Mouse (Mus musculus) thymus, postnatal 0 days (tissue): ENCODE results near the gene Larp1b. TPM values are rescaled to one million over a fixed set of nuclear protein-coding genes. Genes with fewer than 3 reads are reported as not detected.

Source experiments
- DNase-seq: peaks from one replicate; pipeline ENCODE4 v3.0.0-alpha.2; 2015; ENCODE audit warnings: low spot score
- polyA plus RNA-seq: library from polyadenylated mRNA; unstranded; fragments of >200 nt; fragmentation: Nextera tagmentation; extraction: Ambion mirVana; gene quantifications from 2 replicates; pipeline ENCODE4 v1.2.1, GENCODE M21; 2015

The Larp1b gene
- polyA plus RNA-seq, 1 experiment from 2014 or later = 8.5 TPM

DNA sequence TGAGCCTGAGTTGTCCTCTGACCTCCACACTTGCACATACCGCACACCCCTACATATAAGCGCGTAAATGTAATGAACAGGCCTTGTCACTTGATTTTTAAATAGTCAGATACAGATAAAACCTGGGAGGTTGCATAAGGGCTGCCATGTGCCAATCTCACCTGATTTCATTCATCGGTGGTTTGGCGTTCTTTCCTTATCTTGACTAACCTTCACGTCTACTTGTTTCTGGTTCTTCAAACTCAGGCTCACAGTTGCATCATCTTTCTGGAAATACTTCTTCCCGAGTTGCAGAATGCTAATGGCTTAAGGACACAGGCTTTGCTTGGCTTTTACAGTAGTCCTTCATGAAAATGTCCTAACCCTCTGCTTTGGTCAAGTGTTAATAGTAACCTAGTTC lies 71.1 kb downstream of the Larp1b start:
- DNase-seq = no peak

GRCm38 (mm10) chr3:41021980-41022379 lies 72.4 kb downstream of the Larp1b start:
- DNase-seq = no peak

GRCm38 (mm10) chr3:41030705-41031104 lies 81.1 kb downstream of the Larp1b start:
- DNase-seq = no peak

- DNase-seq = no peak
Observed at GRCm38 (mm10) chr3:41031286-41032210, 81.9 kb downstream of the Larp1b start.

DNA sequence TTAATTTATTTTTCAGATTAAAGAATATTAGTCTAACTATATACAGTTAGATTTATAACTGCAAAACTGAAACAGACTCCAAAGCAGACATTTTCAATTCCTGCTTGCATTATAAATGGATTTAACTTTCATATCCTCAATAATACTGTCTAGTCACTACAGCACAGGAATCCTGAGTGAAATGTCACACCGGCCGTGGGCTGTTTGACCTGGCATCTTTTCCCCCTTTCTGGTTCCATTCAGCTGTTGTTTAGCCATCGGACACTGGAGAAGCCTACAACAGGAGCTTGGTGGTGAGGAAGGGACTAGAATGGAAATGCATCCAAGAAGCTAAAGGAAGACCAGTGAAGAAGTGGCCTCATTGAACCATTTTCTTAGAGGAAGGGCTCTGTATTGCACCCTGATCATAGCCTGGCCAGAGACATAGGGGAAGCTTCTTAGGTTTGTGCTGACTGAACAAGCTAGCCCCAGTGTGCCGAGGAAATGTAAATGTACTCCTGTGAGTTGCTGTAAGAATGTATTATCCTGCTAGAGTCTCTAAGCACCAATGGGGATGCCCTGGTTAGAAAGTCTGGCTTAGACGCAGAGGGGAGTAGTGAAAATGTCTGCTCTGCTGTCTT lies 88.8 kb downstream of the Larp1b start:
- no peak for DNase-seq

GRCm38 (mm10) chr3:41041241-41041640 lies 91.6 kb downstream of the Larp1b start:
- DNase-seq = no peak

GRCm38 (mm10) chr3:41042195-41042938 lies 92.7 kb downstream of the Larp1b start:
- DNase-seq = peak; percentile 30

DNA sequence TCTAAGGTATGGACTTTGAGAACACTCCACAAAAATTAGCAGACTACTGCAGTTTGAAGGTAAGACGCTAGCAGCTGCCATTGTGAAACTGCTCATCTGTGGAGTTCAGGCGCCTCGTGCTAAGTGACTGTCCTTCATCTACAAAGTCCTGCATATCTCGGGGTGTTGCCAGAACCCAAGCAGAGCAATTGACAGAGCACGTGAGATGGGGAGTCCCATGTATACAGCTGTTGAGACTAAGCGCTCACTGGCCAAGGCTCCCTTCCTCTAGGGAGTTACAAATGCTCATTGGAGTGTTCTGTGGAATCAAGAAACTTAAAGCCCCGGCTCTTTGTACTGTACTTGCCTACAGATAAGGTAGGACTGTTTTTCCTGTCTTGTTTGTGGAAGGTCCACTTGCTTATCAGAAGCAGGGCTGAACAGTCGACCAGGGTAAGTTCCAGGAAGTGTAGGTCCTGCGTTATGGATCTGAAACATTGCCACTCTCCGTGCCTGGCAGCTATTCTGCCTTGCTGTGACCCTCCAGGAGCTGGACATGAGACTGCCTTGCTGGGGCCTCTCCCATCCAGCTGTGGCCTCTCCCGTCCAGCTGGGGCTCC lies 94.2 kb downstream of the Larp1b start:
- DNase-seq = no peak

DNA sequence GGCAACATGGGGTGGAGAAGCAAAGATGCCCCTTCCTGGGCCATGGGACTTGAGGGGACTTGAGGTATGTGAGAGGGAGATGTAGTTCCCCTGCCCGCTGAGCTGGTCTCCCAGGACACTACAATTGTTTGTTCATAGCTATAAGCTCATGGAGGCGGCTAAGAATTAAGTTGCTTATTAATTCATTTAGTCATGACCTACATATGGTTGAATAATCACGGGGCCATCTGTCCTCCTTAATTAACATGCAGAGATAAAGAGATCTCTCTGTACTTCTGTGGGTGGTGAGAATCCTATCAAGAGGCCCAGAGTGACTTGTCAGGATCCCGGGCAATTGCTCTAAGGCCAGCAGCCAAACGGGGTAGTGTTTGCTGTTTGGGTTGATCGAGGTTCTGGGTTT lies 98.2 kb downstream of the Larp1b start:
- no peak for DNase-seq

GRCm38 (mm10) chr3:41053334-41053733 lies 103.7 kb downstream of the Larp1b start:
- no peak for DNase-seq

GRCm38 (mm10) chr3:41058395-41058794 lies 108.8 kb downstream of the Larp1b start:
- no peak for DNase-seq

GRCm38 (mm10) chr3:41059249-41059648 lies 109.6 kb downstream of the Larp1b start:
- no peak for DNase-seq

DNA sequence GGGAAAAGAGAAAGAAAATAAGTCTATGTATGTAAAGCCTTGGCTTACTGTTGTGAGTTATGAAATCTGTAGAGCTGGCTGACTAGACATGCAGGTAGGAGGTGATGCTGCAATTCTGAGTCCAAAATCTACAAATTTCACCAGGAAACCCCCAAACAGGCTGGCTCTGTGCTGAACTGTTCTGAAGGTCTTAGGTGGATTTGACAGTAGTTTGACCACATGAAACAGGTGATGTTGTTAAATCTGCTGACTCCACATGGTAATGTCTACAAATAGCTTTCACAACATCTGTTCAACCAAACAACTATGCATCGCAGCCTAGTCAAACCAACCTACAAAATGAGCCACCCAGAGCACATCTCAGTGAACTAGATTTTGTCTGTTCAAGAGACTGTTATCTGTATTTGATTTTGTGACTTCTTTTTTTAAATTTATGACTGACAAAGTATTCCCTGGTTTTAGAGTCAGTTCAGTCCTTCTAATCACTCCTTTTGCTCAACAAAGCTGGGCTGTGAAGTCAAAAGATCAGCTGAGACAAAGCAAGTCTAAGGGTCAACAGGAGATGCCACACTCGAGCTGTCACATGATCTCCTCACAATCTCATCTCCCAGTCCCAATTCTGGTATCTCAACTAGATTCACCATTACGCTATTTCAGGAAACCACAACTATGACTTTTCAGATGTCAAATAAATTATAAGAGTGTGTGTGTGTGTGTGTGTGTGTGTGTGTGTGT lies 112.4 kb downstream of the Larp1b start:
- DNase-seq = no peak

GRCm38 (mm10) chr3:41062758-41063157 lies 113.1 kb downstream of the Larp1b start:
- DNase-seq = no peak

GRCm38 (mm10) chr3:41065320-41065719 lies 115.7 kb downstream of the Larp1b start:
- no peak for DNase-seq

- no peak for DNase-seq
Observed at GRCm38 (mm10) chr3:41070519-41070918, 120.9 kb downstream of the Larp1b start.

DNA sequence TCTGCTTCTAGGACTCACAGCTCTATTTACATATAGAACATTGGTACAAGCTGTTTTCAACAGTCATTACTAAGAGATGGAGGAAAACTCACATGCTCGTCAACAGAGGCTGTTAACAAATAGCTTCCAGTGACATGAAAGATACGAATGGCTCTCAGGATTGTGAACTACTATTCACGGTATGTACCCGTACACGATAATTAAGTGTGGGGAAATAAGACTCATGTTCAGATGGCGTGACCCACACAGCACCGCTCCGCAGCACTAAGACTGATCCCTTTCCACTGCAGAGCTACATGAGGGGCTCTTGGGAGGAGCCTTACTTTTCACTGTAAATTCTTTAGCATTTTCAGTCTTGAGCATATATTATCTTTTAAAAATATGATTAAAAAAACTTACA lies 125.7 kb downstream of the Larp1b start:
- DNase-seq = no peak

DNA sequence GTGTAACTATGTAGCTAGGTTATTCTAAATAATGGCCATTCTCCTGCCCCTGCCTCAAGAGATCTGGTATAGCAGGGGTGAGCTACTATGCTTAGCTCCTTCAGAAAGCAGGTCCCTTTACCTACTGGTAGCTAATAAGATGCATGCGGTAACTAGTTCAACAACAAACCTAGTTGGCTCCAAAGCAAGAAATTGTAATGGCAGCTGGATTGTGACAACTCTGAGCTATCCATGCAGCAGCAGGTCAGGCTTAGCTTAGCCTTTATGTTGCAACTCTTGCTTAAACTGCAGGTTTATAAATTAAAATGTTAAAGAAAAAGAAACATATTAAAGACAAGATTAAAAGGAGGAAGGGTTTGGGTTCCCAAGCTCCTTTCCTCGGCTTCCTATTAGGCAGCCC lies 129.0 kb downstream of the Larp1b start:
- no peak for DNase-seq

- DNase-seq = peak; percentile 14
Observed at GRCm38 (mm10) chr3:41080724-41081123, 131.1 kb downstream of the Larp1b start.

DNA sequence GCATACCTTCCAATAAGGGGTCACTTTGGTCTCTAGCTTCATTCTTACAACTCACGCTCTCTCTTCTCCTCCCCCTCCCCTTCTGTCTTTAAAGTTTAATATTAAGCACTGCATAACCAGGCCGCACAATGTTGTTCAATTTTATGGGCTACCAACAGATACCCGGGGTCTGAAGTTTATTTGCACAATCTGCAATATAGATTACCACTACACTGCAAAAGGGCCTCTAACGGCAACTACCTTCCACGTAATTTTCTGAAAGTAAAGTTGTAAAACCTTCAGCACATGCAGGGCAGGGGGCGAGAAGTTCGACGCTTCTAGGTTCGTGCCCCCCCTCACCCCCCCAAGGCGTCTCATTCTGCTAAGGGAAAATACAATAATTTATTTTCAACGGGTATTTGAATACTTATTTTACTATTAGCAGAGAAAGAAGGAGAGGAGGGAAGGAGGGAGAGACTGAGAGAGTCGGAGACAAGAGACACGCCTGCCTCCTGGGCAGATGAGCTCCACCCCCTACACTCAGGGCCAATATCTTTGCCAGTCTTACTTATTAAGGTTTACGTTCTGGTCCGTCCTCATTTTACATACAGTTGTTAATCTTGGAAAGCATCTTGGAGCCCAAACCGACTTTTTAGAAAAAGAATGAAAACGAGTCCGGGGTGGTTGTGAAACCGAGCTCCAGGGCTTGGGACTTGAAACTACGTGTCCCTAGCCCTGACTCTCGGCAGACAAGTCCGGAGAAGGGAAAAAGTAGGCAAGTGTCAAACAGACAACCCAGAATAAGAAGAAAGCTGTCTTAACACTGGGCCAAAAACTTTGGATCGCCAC lies 132.1 kb downstream of the Larp1b start:
- peak; percentile 10 for DNase-seq
